In genomic region chr9:63756581-63757461, GRCm38 (mm10) we compare ENCODE assay signal across 8 mouse cellular contexts. TPM values are rescaled to one million over a fixed set of nuclear protein-coding genes. Genes with fewer than 3 reads are reported as not detected.
DNase-seq lines count a peak whose midpoint lies in the region; ATAC-seq and TF ChIP-seq lines count a peak whose summit lies in the region.

No protein-coding gene starts in this region.

- TF ChIP-seq CTCF in embryonic fibroblast, embryonic 13.5 days (IDR thresholded peaks at IDR 0.05; ENCODE audit: borderline replicate concordance, insufficient read depth, low read length), result no peak

- peak; percentile 42 for TF ChIP-seq POLR2A in embryonic fibroblast, embryonic 13.5 days (IDR thresholded peaks at IDR 0.05; ENCODE audit: low read depth, low read length)

- no peaks in the 10 kb centered on the region for H3K27me3 ChIP-seq in liver, embryonic 11.5 days (replicated peaks; ENCODE audit: control insufficient read depth, insufficient read depth, low read length)
- H3K27me3 ChIP-seq in neural tube, embryonic 15.5 days (replicated peaks), result no peaks in the 10 kb centered on the region; the same call in 1 of the 2 replicates

- peak overlapping the region; percentile 86 for H3K4me3 ChIP-seq in embryonic fibroblast, embryonic 13.5 days (ENCODE audit: insufficient read depth, low read length)
- H3K4me3 ChIP-seq in liver, embryonic 11.5 days (ENCODE audit: low read depth, low read length), result peak overlapping the region; percentile 87
- peak overlapping the region; percentile 69 for H3K4me3 ChIP-seq in neural tube, embryonic 15.5 days (replicated peaks)

- peak overlapping the region; percentile 83 for H3K9ac ChIP-seq in liver, embryonic 11.5 days (ENCODE audit: low read depth, low read length)
- peak overlapping the region; percentile 68 for H3K9ac ChIP-seq in neural tube, embryonic 15.5 days (replicated peaks)

- no peaks in the 10 kb centered on the region for H3K36me3 ChIP-seq in liver, embryonic 11.5 days (ENCODE audit: control insufficient read depth, insufficient read depth, low read length)
- H3K36me3 ChIP-seq in neural tube, embryonic 15.5 days, result no peaks in the 10 kb centered on the region

- 0 out of 2 replicates have a peak, but pooled peaks cover 8% of the 10 kb centered on the region for H3K4me1 ChIP-seq in embryonic fibroblast, embryonic 13.5 days (ENCODE audit: control insufficient read depth, insufficient read depth, low read length)
- H3K4me1 ChIP-seq in liver, embryonic 11.5 days (replicated peaks; ENCODE audit: control insufficient read depth, insufficient read depth, low read length), result peaks cover 55% of the 10 kb centered on the region
- H3K4me1 ChIP-seq in neural tube, embryonic 15.5 days, result peaks cover 64% of the 10 kb centered on the region

- H3K9me3 ChIP-seq in liver, embryonic 11.5 days (ENCODE audit: control insufficient read depth, low read length), result no peaks in the 10 kb centered on the region
- H3K9me3 ChIP-seq in neural tube, embryonic 15.5 days (replicated peaks), result no peaks in the 10 kb centered on the region

- 2% methylated on average over 42 of the region's 47 CpGs for WGBS in liver, embryonic 11.5 days
- under 1% methylated on average over 45 of the region's 47 CpGs for WGBS in neural tube, embryonic 15.5 days

- ATAC-seq in liver, embryonic 11.5 days (replicated peaks; ENCODE audit: low FRiP score), result peak; percentile 2; the same call in 1 of the 2 replicates
- ATAC-seq in neural tube, embryonic 15.5 days (ENCODE audit: low FRiP score), result peak; percentile 20; the same call in 1 of the 2 replicates

- peak overlapping the region; percentile 86 for H3K27ac ChIP-seq in embryonic fibroblast, embryonic 13.5 days (ENCODE audit: insufficient read depth, low read length)
- peak overlapping the region; percentile 93 for H3K27ac ChIP-seq in liver, embryonic 11.5 days (ENCODE audit: low read depth, low read length)
- peak overlapping the region; percentile 84 for H3K27ac ChIP-seq in neural tube, embryonic 15.5 days (replicated peaks)

- H3K4me2 ChIP-seq in liver, embryonic 11.5 days, result peak overlapping the region; percentile 92
- peak overlapping the region; percentile 99 for H3K4me2 ChIP-seq in neural tube, embryonic 15.5 days

- peak; percentile 65 for DNase-seq in layer of hippocampus, adult 11-12 months (ENCODE audit: low spot score)
- no peak for DNase-seq in layer of hippocampus, postnatal 10 days (ENCODE audit: low spot score in 2 of 2)
- peak; percentile 54 for DNase-seq in adrenal gland, postnatal 25 days
- peak; percentile 80 for DNase-seq in induced T-regulatory cell, adult 2 months (ENCODE audit: low read depth)
- peak; percentile 72 for DNase-seq in liver, embryonic 11.5 days (ENCODE audit: low spot score)
- DNase-seq in ovary, postnatal 10 days (ENCODE audit: low spot score), result no peak

RNA-seq across cellular contexts. Expression of gene Smad3, which starts 1.0 kb away (rescaled TPM):
- 10 to 100 TPM; 12.2 to 14.2 TPM for total RNA-seq in layer of hippocampus, postnatal 10 days (2021)
- 36.2 and 46.0 TPM in 2 replicates for total RNA-seq in adrenal gland, postnatal 25 days (2021)
- 49.5 and 52.4 TPM in 2 replicates for polyA plus RNA-seq in embryonic fibroblast, embryonic 13.5 days (2011; ENCODE audit: insufficient read length, low read depth, missing spikeins)
- polyA plus RNA-seq in liver, embryonic 11.5 days (2014; fragmentation: Nextera tagmentation; extraction: Ambion mirVana), result 7.2 and 7.3 TPM in 2 replicates
- 8.7 and 12.2 TPM in 2 replicates for polyA plus RNA-seq in neural tube, embryonic 15.5 days (2015; fragmentation: Nextera tagmentation; extraction: Ambion mirVana)

Comparison
In these comparisons a context has a peak if more than half of its experiments do, and no peak if none do; other contexts are left out.
1. DNase-seq: peak in layer of hippocampus, adult 11-12 months (single experiment), adrenal gland, postnatal 25 days (single experiment), induced T-regulatory cell, adult 2 months (single experiment) and liver, embryonic 11.5 days (single experiment); none in layer of hippocampus, postnatal 10 days (0 of 2) and ovary, postnatal 10 days (single experiment).
2. Peak in every context shown above with its lines, with median percentiles within 50 percentile points of each other: H3K27ac ChIP-seq and H3K4me3 ChIP-seq.